Mouse (Mus musculus): ENCODE measurements around the gene Trpm2. TPM values are rescaled to one million over a fixed set of nuclear protein-coding genes. Genes with fewer than 3 reads are reported as not detected.
"Not testable (repeated sequence)": the region's sequence is repeated elsewhere in the genome, so short reads cannot be mapped to it uniquely, and the experiment has no call there.

Trpm2 gene
- polyA plus RNA-seq (2015; fragmentation: Nextera tagmentation; extraction: Ambion mirVana) = 2.2 and 3.2 TPM in 2 replicates

GRCm38 (mm10) chr10:77970481-77970880 is at the start of gene Trpm2:
Gene Trpm2, minus strand, starts transcription at chr10:77970563.
- Histone ChIP-seq H3K27ac (replicated peaks) (no peak within 1 kb of the TSS), H3K4me2 (peak within 1 kb of the TSS; percentile 41)
- ATAC-seq (ENCODE audit: insufficient read depth) = 0 out of 2 replicates have a peak, but pooled peaks have one; percentile 29

GRCm38 (mm10) chr10:78019984-78020383 is 49.6 kb upstream of the Trpm2 start:
- Histone ChIP-seq H3K27me3 (peaks cover 10% of the 10 kb centered on the region; the same call in 1 of the 2 replicates), H3K4me1 (replicated peaks) (peaks cover 16% of the 10 kb centered on the region)
- H3K9me3 ChIP-seq (replicated peaks); H3K27ac ChIP-seq (replicated peaks); H3K4me2 ChIP-seq; H3K9ac ChIP-seq; H3K36me3 ChIP-seq (replicated peaks); H3K4me3 ChIP-seq (replicated peaks); ATAC-seq (ENCODE audit: insufficient read depth): not testable (repeated sequence)
- 83% methylated on average over 7 of the region's 11 CpGs for WGBS (ENCODE audit: insufficient replicate concordance)

More at GRCm38 (mm10) chr10:77970481-77970880, at the start of gene Trpm2:
- no peak within 1 kb of the TSS for H3K9ac ChIP-seq
- H3K4me1 ChIP-seq (replicated peaks) = peaks cover 7% of the 10 kb centered on the region; the same call in 1 of the 2 replicates
- peaks cover 41% of the 10 kb centered on the region for H3K27me3 ChIP-seq
- peak within 1 kb of the TSS; percentile 12 for H3K4me3 ChIP-seq (replicated peaks)
- 21% methylated on average over 6 of the region's 6 CpGs for WGBS (ENCODE audit: insufficient replicate concordance)
- H3K36me3 ChIP-seq (replicated peaks) = no peaks in the 10 kb centered on the region
- H3K9me3 ChIP-seq (replicated peaks) = no peaks in the 10 kb centered on the region

GRCm38 (mm10) chr10:78019291-78019690 is 48.9 kb upstream of the Trpm2 start:
- Histone ChIP-seq H3K4me1 (replicated peaks) (peaks cover 16% of the 10 kb centered on the region), H3K36me3 (replicated peaks) (no peaks in the 10 kb centered on the region), H3K27me3 (peaks cover 10% of the 10 kb centered on the region; the same call in 1 of the 2 replicates), H3K4me3 (replicated peaks) (no peak overlapping the region), H3K9ac (no peak overlapping the region), H3K27ac (replicated peaks) (no peak overlapping the region), H3K4me2 (no peak overlapping the region), H3K9me3 (replicated peaks) (no peaks in the 10 kb centered on the region)
- WGBS (ENCODE audit: insufficient replicate concordance) = 69% methylated on average over 4 of the region's 4 CpGs
- no peak for ATAC-seq (ENCODE audit: insufficient read depth)

- Histone ChIP-seq H3K9ac (no peak overlapping the region), H3K4me3 (replicated peaks) (peak overlapping the region; percentile 35), H3K27ac (replicated peaks) (no peak overlapping the region), H3K4me1 (replicated peaks) (peaks cover 16% of the 10 kb centered on the region), H3K27me3 (peaks cover 10% of the 10 kb centered on the region; the same call in 1 of the 2 replicates), H3K9me3 (replicated peaks) (no peaks in the 10 kb centered on the region), H3K4me2 (peak overlapping the region; percentile 68), H3K36me3 (replicated peaks) (no peaks in the 10 kb centered on the region)
- WGBS (ENCODE audit: insufficient replicate concordance) = 18% methylated on average over 19 of the region's 19 CpGs
- ATAC-seq (ENCODE audit: insufficient read depth) = peak; percentile 76
These were observed 48.4 kb upstream of the Trpm2 start for GRCm38 (mm10) chr10:78018797-78019203.

- Histone ChIP-seq H3K4me1 (replicated peaks) (peaks cover 24% of the 10 kb centered on the region), H3K4me2 (no peak overlapping the region), H3K9ac (no peak overlapping the region), H3K27me3 (peaks cover 10% of the 10 kb centered on the region; the same call in 1 of the 2 replicates), H3K36me3 (replicated peaks) (no peaks in the 10 kb centered on the region), H3K4me3 (replicated peaks) (no peak overlapping the region), H3K9me3 (replicated peaks) (no peaks in the 10 kb centered on the region), H3K27ac (replicated peaks) (no peak overlapping the region)
- ATAC-seq (ENCODE audit: insufficient read depth) = no peak
- WGBS (ENCODE audit: insufficient replicate concordance) = 44% methylated on average over 5 of the region's 5 CpGs
These were observed 46.0 kb upstream of the Trpm2 start for GRCm38 (mm10) chr10:78016366-78016765.

GRCm38 (mm10) chr10:78015489-78015888 is 45.1 kb upstream of the Trpm2 start:
- Histone ChIP-seq H3K4me2 (no peak overlapping the region), H3K4me3 (replicated peaks) (no peak overlapping the region), H3K9ac (no peak overlapping the region), H3K27ac (replicated peaks) (no peak overlapping the region), H3K27me3 (peaks cover 10% of the 10 kb centered on the region; the same call in 1 of the 2 replicates), H3K9me3 (replicated peaks) (no peaks in the 10 kb centered on the region), H3K36me3 (replicated peaks) (no peaks in the 10 kb centered on the region), H3K4me1 (replicated peaks) (peaks cover 30% of the 10 kb centered on the region)
- ATAC-seq (ENCODE audit: insufficient read depth) = no peak
- WGBS (ENCODE audit: insufficient replicate concordance) = 79% methylated on average over 1 of the region's 1 CpGs

- peaks cover 7% of the 10 kb centered on the region; the same call in 1 of the 2 replicates for H3K27me3 ChIP-seq
- 79% methylated on average over 18 of the region's 18 CpGs for WGBS (ENCODE audit: insufficient replicate concordance)
These were observed 42.5 kb upstream of the Trpm2 start for GRCm38 (mm10) chr10:78012661-78013495.

GRCm38 (mm10) chr10:78011116-78011515 is 40.8 kb upstream of the Trpm2 start:
- peak overlapping the region; percentile 96 for H3K4me2 ChIP-seq
- not testable (repeated sequence) for ATAC-seq (ENCODE audit: insufficient read depth); H3K4me3 ChIP-seq (replicated peaks); H3K9me3 ChIP-seq (replicated peaks); H3K36me3 ChIP-seq (replicated peaks); H3K27me3 ChIP-seq; H3K9ac ChIP-seq; H3K27ac ChIP-seq (replicated peaks)
- H3K4me1 ChIP-seq (replicated peaks) = peaks cover 47% of the 10 kb centered on the region
- 82% methylated on average over 5 of the region's 5 CpGs for WGBS (ENCODE audit: insufficient replicate concordance)

More at GRCm38 (mm10) chr10:78012661-78013495, 42.5 kb upstream of the Trpm2 start:
- H3K9ac ChIP-seq = no peak overlapping the region
- no peaks in the 10 kb centered on the region for H3K9me3 ChIP-seq (replicated peaks)
- ATAC-seq (ENCODE audit: insufficient read depth) = no peak
- no peaks in the 10 kb centered on the region for H3K36me3 ChIP-seq (replicated peaks)
- no peak overlapping the region for H3K27ac ChIP-seq (replicated peaks)
- H3K4me2 ChIP-seq = no peak overlapping the region
- H3K4me1 ChIP-seq (replicated peaks) = peaks cover 35% of the 10 kb centered on the region
- H3K4me3 ChIP-seq (replicated peaks) = no peak overlapping the region

GRCm38 (mm10) chr10:78010335-78010734 is 40.0 kb upstream of the Trpm2 start:
- Histone ChIP-seq H3K4me2 (peak overlapping the region; percentile 96), H3K9ac (peak overlapping the region; percentile 54), H3K36me3 (replicated peaks) (0 out of 2 replicates have a peak, but pooled peaks cover 5% of the 10 kb centered on the region), H3K9me3 (replicated peaks) (no peaks in the 10 kb centered on the region), H3K27ac (replicated peaks) (peak overlapping the region; percentile 53; the same call in 1 of the 2 replicates), H3K27me3 (no peaks in the 10 kb centered on the region), H3K4me3 (replicated peaks) (peak overlapping the region; percentile 85), H3K4me1 (replicated peaks) (peaks cover 54% of the 10 kb centered on the region)
- WGBS (ENCODE audit: insufficient replicate concordance) = 7% methylated on average over 10 of the region's 10 CpGs
- ATAC-seq (ENCODE audit: insufficient read depth) = no peak

- H3K9me3 ChIP-seq (replicated peaks) = no peaks in the 10 kb centered on the region
- H3K4me2 ChIP-seq = peak within 1 kb of the TSS; percentile 96
- H3K4me3 ChIP-seq (replicated peaks) = peak within 1 kb of the TSS; percentile 85
- H3K4me1 ChIP-seq (replicated peaks) = peaks cover 58% of the 10 kb centered on the region
- no peaks in the 10 kb centered on the region for H3K27me3 ChIP-seq
- no peak for ATAC-seq (ENCODE audit: insufficient read depth)
- peak within 1 kb of the TSS; percentile 91 for H3K9ac ChIP-seq
- peak within 1 kb of the TSS; percentile 99 for H3K27ac ChIP-seq (replicated peaks)
- WGBS (ENCODE audit: insufficient replicate concordance) = 0% methylated on average over 9 of the region's 9 CpGs
- 0 out of 2 replicates have a peak, but pooled peaks cover 7% of the 10 kb centered on the region for H3K36me3 ChIP-seq (replicated peaks)
These were observed 39.6 kb upstream of the Trpm2 start, which contains the start of gene Pfkl for GRCm38 (mm10) chr10:78009945-78010293. Gene Pfkl, minus strand, starts transcription at chr10:78010083.
